Comparison of ENCODE assay signal across 8 mouse cellular contexts in genomic region chr1:72123434-72124297, GRCm38 (mm10).
A peak's percentile ranks its signal among the peaks of the same experiment; 100 is the strongest.
DNase-seq lines count a peak whose midpoint lies in the region; ATAC-seq and TF ChIP-seq lines count a peak whose summit lies in the region.

No protein-coding gene starts in this region.

- no peak overlapping the region for H3K9ac ChIP-seq in liver, embryonic 12.5 days
- no peak overlapping the region for H3K9ac ChIP-seq in embryonic facial prominence, embryonic 12.5 days
- H3K9ac ChIP-seq in kidney, embryonic 14.5 days (ENCODE audit: low read depth, low read length), result no peak overlapping the region
- no peak overlapping the region for H3K9ac ChIP-seq in limb, embryonic 14.5 days (ENCODE audit: low read depth, low read length, severe bottlenecking)

- ATAC-seq in liver, embryonic 12.5 days, result no peak
- ATAC-seq in embryonic facial prominence, embryonic 12.5 days (ENCODE audit: insufficient number of reproducible peaks, insufficient read depth, low FRiP score, low TSS enrichment), result peak; percentile 72; the same call in 1 of the 2 replicates
- ATAC-seq in kidney, embryonic 14.5 days (ENCODE audit: low FRiP score, low TSS enrichment), result peak; percentile 81
- ATAC-seq in limb, embryonic 14.5 days (ENCODE audit: low FRiP score, low read depth), result peak; percentile 85

- H3K4me2 ChIP-seq in liver, embryonic 12.5 days, result no peak overlapping the region
- peak overlapping the region; percentile 21; the same call in 1 of the 2 replicates for H3K4me2 ChIP-seq in embryonic facial prominence, embryonic 12.5 days (replicated peaks)
- no peak overlapping the region; the same call in 1 of the 2 replicates for H3K4me2 ChIP-seq in kidney, embryonic 14.5 days (replicated peaks; ENCODE audit: low read depth, low read length)
- H3K4me2 ChIP-seq in limb, embryonic 14.5 days (replicated peaks; ENCODE audit: low read depth, low read length, severe bottlenecking), result no peak overlapping the region; the same call in 1 of the 2 replicates
- peak overlapping the region; percentile 55 for H3K4me2 ChIP-seq in myocyte (ENCODE audit: low read depth)

- 33% methylated on average over 23 of the region's 23 CpGs for WGBS in liver, embryonic 12.5 days (ENCODE audit: insufficient replicate concordance)
- 32% methylated on average over 23 of the region's 23 CpGs for WGBS in embryonic facial prominence, embryonic 12.5 days
- WGBS in kidney, embryonic 14.5 days, result 30% methylated on average over 23 of the region's 23 CpGs
- WGBS in limb, embryonic 14.5 days, result 30% methylated on average over 23 of the region's 23 CpGs

- peak; percentile 79 for DNase-seq in liver
- peak; percentile 32 to 57 for DNase-seq in heart, adult 9 months (ENCODE audit: low spot score in 2 of 2)
- DNase-seq in limb, embryonic 14.5 days (ENCODE audit: low spot score), result peak; percentile 85
- peak; percentile 75 to 92 for DNase-seq in spleen, postnatal 4 days (ENCODE audit: low spot score in 2 of 2)

- no peak overlapping the region for H3K4me3 ChIP-seq in liver, embryonic 12.5 days
- H3K4me3 ChIP-seq in embryonic facial prominence, embryonic 12.5 days, result no peak overlapping the region
- H3K4me3 ChIP-seq in kidney, embryonic 14.5 days (ENCODE audit: low read length), result no peak overlapping the region
- no peak overlapping the region for H3K4me3 ChIP-seq in limb, embryonic 14.5 days (replicated peaks; ENCODE audit: low read length)
- no peak overlapping the region for H3K4me3 ChIP-seq in myocyte

- no peaks in the 10 kb centered on the region for H3K4me1 ChIP-seq in liver, embryonic 12.5 days
- H3K4me1 ChIP-seq in embryonic facial prominence, embryonic 12.5 days, result no peaks in the 10 kb centered on the region
- no peaks in the 10 kb centered on the region for H3K4me1 ChIP-seq in kidney, embryonic 14.5 days (ENCODE audit: control insufficient read depth, insufficient read depth, low read length)
- H3K4me1 ChIP-seq in limb, embryonic 14.5 days (ENCODE audit: control insufficient read depth, insufficient read depth, low read length), result 0 out of 2 replicates have a peak, but pooled peaks cover 2% of the 10 kb centered on the region

- H3K9me3 ChIP-seq in liver, embryonic 12.5 days (replicated peaks), result no peaks in the 10 kb centered on the region
- H3K9me3 ChIP-seq in embryonic facial prominence, embryonic 12.5 days, result no peaks in the 10 kb centered on the region
- H3K9me3 ChIP-seq in kidney, embryonic 14.5 days (ENCODE audit: control insufficient read depth, low read length), result no peaks in the 10 kb centered on the region
- no peaks in the 10 kb centered on the region for H3K9me3 ChIP-seq in limb, embryonic 14.5 days (ENCODE audit: control insufficient read depth, low read length)

- no peak for TF ChIP-seq POLR2A in limb, embryonic 14.5 days (IDR thresholded peaks at IDR 0.05; ENCODE audit: borderline replicate concordance, extremely low read depth, insufficient read depth, insufficient read length)
- no peak for TF ChIP-seq POLR2A in myocyte (IDR thresholded peaks at IDR 0.05; ENCODE audit: insufficient read length, low read depth)

- no peak overlapping the region for H3K27ac ChIP-seq in liver, embryonic 12.5 days
- H3K27ac ChIP-seq in embryonic facial prominence, embryonic 12.5 days, result no peak overlapping the region
- H3K27ac ChIP-seq in kidney, embryonic 14.5 days (ENCODE audit: low read depth, low read length), result no peak overlapping the region
- H3K27ac ChIP-seq in limb, embryonic 14.5 days (replicated peaks; ENCODE audit: low read depth, low read length), result no peak overlapping the region

- H3K36me3 ChIP-seq in liver, embryonic 12.5 days, result no peaks in the 10 kb centered on the region
- H3K36me3 ChIP-seq in embryonic facial prominence, embryonic 12.5 days, result no peaks in the 10 kb centered on the region
- H3K36me3 ChIP-seq in kidney, embryonic 14.5 days (ENCODE audit: control insufficient read depth, insufficient read depth, low read length), result no peaks in the 10 kb centered on the region
- no peaks in the 10 kb centered on the region for H3K36me3 ChIP-seq in limb, embryonic 14.5 days (ENCODE audit: control insufficient read depth, insufficient read depth, low read length)
- H3K36me3 ChIP-seq in myocyte (ENCODE audit: control insufficient read depth, insufficient read depth), result no peaks in the 10 kb centered on the region

- no peaks in the 10 kb centered on the region for H3K79me2 ChIP-seq in myocyte (ENCODE audit: control insufficient read depth, insufficient read depth)

- no peak overlapping the region for H3ac ChIP-seq in myocyte (ENCODE audit: control insufficient read depth, insufficient read length)

- H3K27me3 ChIP-seq in liver, embryonic 12.5 days (replicated peaks), result no peaks in the 10 kb centered on the region
- H3K27me3 ChIP-seq in embryonic facial prominence, embryonic 12.5 days, result no peaks in the 10 kb centered on the region
- H3K27me3 ChIP-seq in kidney, embryonic 14.5 days (ENCODE audit: control insufficient read depth, insufficient read depth, low read length), result no peaks in the 10 kb centered on the region
- no peaks in the 10 kb centered on the region for H3K27me3 ChIP-seq in limb, embryonic 14.5 days (ENCODE audit: control insufficient read depth, insufficient read depth, low read length)
- no peaks in the 10 kb centered on the region for H3K27me3 ChIP-seq in myocyte (ENCODE audit: control insufficient read depth, insufficient read depth, insufficient read length)

TF ChIP-seq in myocyte, 11 proteins besides CTCF, POLR2A, EP300 and RAD21:
- TF ChIP-seq USF1 (IDR thresholded peaks at IDR 0.05; ENCODE audit: low read depth) (no peak), SRF (IDR thresholded peaks at IDR 0.05; ENCODE audit: control insufficient read depth, insufficient read length, low read depth) (no peak), REST (IDR thresholded peaks at IDR 0.05; ENCODE audit: insufficient read depth, insufficient read length) (no peak), E2F4 (IDR thresholded peaks at IDR 0.05; ENCODE audit: insufficient read depth) (no peak), TCF12 (IDR thresholded peaks at IDR 0.05; ENCODE audit: insufficient read depth, poor library complexity, severe bottlenecking) (no peak), TCF3 (IDR thresholded peaks at IDR 0.05; ENCODE audit: insufficient read length, low read depth) (no peak), MYOG (IDR thresholded peaks at IDR 0.05; ENCODE audit: control insufficient read depth in 1 of 3, insufficient read depth in 1 of 3, insufficient read length in 2 of 3, low read depth in 2 of 3) (no peak), MAX (IDR thresholded peaks at IDR 0.05; ENCODE audit: low read depth) (no peak), MYOD1 (IDR thresholded peaks at IDR 0.05; ENCODE audit: control insufficient read depth in 1 of 3, insufficient read length in 2 of 3, low read depth in 2 of 3) (no peak), POLR2AphosphoS2 (IDR thresholded peaks at IDR 0.05; ENCODE audit: insufficient read length, low read depth) (no peak), CEBPB (IDR thresholded peaks at IDR 0.05; ENCODE audit: insufficient read depth, poor library complexity, severe bottlenecking) (no peak)

Comparison
In these comparisons a context has a peak if more than half of its experiments do, and no peak if none do; other contexts are left out.
1. H3K4me2 ChIP-seq: peak in embryonic facial prominence, embryonic 12.5 days (single experiment) and myocyte (single experiment); none in liver, embryonic 12.5 days (single experiment), kidney, embryonic 14.5 days (single experiment) and limb, embryonic 14.5 days (single experiment).
2. Peak in every context shown above with its lines, with median percentiles within 50 percentile points of each other: DNase-seq.